Mouse (Mus musculus) adrenal gland, postnatal 4 days (tissue): Measurements from ENCODE around the gene Ly6g6e. TPM values are rescaled to one million over a fixed set of nuclear protein-coding genes. Genes with fewer than 3 reads are reported as not detected.
A peak's percentile ranks its signal among the peaks of the same experiment; 100 is the strongest.

ENCODE experiments used
- DNase-seq, 2 experiments: peaks; one replicate each; pipeline ENCODE4 v3.0.0; 2021 to 2022; ENCODE audit warnings: low spot score in 2 of 2, mixed read lengths in 2 of 2
- total RNA-seq, 2 experiments: library from RNA; stranded (reverse); gene quantifications; 2 replicates each; pipeline ENCODE4 v1.2.3; 2021

The Ly6g6e gene
- total RNA-seq, 2 experiments from 2014 or later: not detected

- no peak for DNase-seq
These were observed 5.2 kb upstream of the Ly6g6e start for GRCm38 (mm10) chr17:35071454-35071853.

GRCm38 (mm10) chr17:35074097-35074496 lies 2.6 kb upstream of the Ly6g6e start:
- no peak for DNase-seq

- no peak for DNase-seq
These were observed 583 bp downstream of the Ly6g6e start for GRCm38 (mm10) chr17:35077285-35077684.

- no peak for DNase-seq
These were observed 1.1 kb downstream of the Ly6g6e start, which contains the start of gene Ly6g6d for GRCm38 (mm10) chr17:35077786-35078233. Gene Ly6g6d, minus strand, starts transcription at chr17:35078065.

GRCm38 (mm10) chr17:35079778-35080177 lies 3.1 kb downstream of the Ly6g6e start:
- no peak for DNase-seq

GRCm38 (mm10) chr17:35080248-35080647 lies 3.5 kb downstream of the Ly6g6e start:
- DNase-seq: no peak

- no peak for DNase-seq
These were observed 4.0 kb downstream of the Ly6g6e start for GRCm38 (mm10) chr17:35080710-35081109.

GRCm38 (mm10) chr17:35082841-35083576 lies 6.3 kb downstream of the Ly6g6e start:
- no peak for DNase-seq

- DNase-seq: no peak
These were observed 7.3 kb downstream of the Ly6g6e start for GRCm38 (mm10) chr17:35083929-35084497.

- DNase-seq: no peak
These were observed 8.6 kb downstream of the Ly6g6e start, which contains the start of gene Ly6g6f for GRCm38 (mm10) chr17:35085208-35085865. Gene Ly6g6f, minus strand, starts transcription at chr17:35085610.

GRCm38 (mm10) chr17:35088151-35088550 lies 11.4 kb downstream of the Ly6g6e start:
- DNase-seq: no peak

GRCm38 (mm10) chr17:35088825-35089644 lies 12.3 kb downstream of the Ly6g6e start, which contains the start of gene Abhd16a:
Gene Abhd16a, plus strand, starts transcription at chr17:35089263.
- DNase-seq: peak; percentile 84 to 87

- DNase-seq: no peak
These were observed 13.6 kb downstream of the Ly6g6e start for GRCm38 (mm10) chr17:35090166-35090932.

- DNase-seq: no peak
These were observed 15.9 kb downstream of the Ly6g6e start for GRCm38 (mm10) chr17:35092403-35093198.

- no peak for DNase-seq
These were observed 18.0 kb downstream of the Ly6g6e start for GRCm38 (mm10) chr17:35094475-35095365.

GRCm38 (mm10) chr17:35096597-35096996 lies 19.9 kb downstream of the Ly6g6e start:
- no peak for DNase-seq

GRCm38 (mm10) chr17:35097164-35097655 lies 20.5 kb downstream of the Ly6g6e start:
- DNase-seq: no peak

- no peak for DNase-seq
These were observed 23.6 kb downstream of the Ly6g6e start for GRCm38 (mm10) chr17:35100196-35100765.
